ENCODE assay signal across 36 mouse cellular contexts in genomic region chr4:134310656-134311055, GRCm38 (mm10). TPM values are rescaled to one million over a fixed set of nuclear protein-coding genes. Genes with fewer than 3 reads are reported as not detected.
"Had no signal": no experiment of that assay in that cellular context is flagged by ENCODE, and none has a peak within 500 bp of the region (broad histone marks: within the 10 kb centered on the region; RNA-seq: fewer than 3 reads in every experiment).

No protein-coding gene starts in this region.

- H3K27ac ChIP-seq: limb, embryonic 10.5 days; limb, embryonic 12.5 days; limb, embryonic 13.5 days; limb, embryonic 15.5 days; liver, embryonic 12.5 days; liver, embryonic 13.5 days; liver, embryonic 14.5 days; liver, embryonic 15.5 days; lung, embryonic 15.5 days; macrophage; midbrain, embryonic 10.5 days; midbrain, embryonic 12.5 days; midbrain, embryonic 13.5 days; midbrain, embryonic 15.5 days; neural tube, embryonic 12.5 days had no signal

- H3K4me3 ChIP-seq: limb, embryonic 10.5 days; limb, embryonic 12.5 days; limb, embryonic 13.5 days; limb, embryonic 15.5 days; liver, embryonic 12.5 days; liver, embryonic 13.5 days; liver, embryonic 15.5 days; lung, embryonic 15.5 days; megakaryocyte, embryonic 14.5 days; midbrain, embryonic 10.5 days; midbrain, embryonic 12.5 days; midbrain, embryonic 13.5 days; midbrain, embryonic 15.5 days; myocyte; neural tube, embryonic 12.5 days had no signal

- DNase-seq: left cerebral cortex, postnatal 4 days; liver; liver, embryonic 13.5 days; liver, postnatal 0 days; lung, adult 18-20 months; lung, adult 2 months; lung, embryonic 14.5 days; lung, postnatal 10 days; lung, postnatal 14 days; lung, postnatal 36 days; lung, postnatal 4 days; midbrain, embryonic 14.5 days had no signal

RNA-seq across cellular contexts. Expression of gene Trim63, which starts 4.3 kb away (rescaled TPM):
- total RNA-seq: megakaryocyte progenitor cell, adult 5-6 weeks; megakaryocyte, adult 5-6 weeks; megakaryocyte-erythroid progenitor cell, adult 5-6 weeks; monocyte, adult 5-6 weeks had no signal

RNA-seq across cellular contexts. Expression of gene Slc30a2, which starts 32.3 kb away (rescaled TPM):
- total RNA-seq: left cerebral cortex, postnatal 10 days; left cerebral cortex, postnatal 25 days; left cerebral cortex, postnatal 36 days; left cerebral cortex, postnatal 4 days; megakaryocyte-erythroid progenitor cell, adult 5-6 weeks; midbrain, postnatal 0 days; monocyte, adult 5-6 weeks had no signal

RNA-seq across cellular contexts. Expression of gene Grrp1, which starts 56.8 kb away (rescaled TPM):
- total RNA-seq: megakaryocyte progenitor cell, adult 5-6 weeks; megakaryocyte, adult 5-6 weeks; monocyte, adult 5-6 weeks had no signal
